Mouse (Mus musculus): Measurements from ENCODE around the gene Gm20605. TPM values are rescaled to one million over a fixed set of nuclear protein-coding genes. Genes with fewer than 3 reads are reported as not detected.

Gm20605 gene
- 8.8 TPM for polyA plus RNA-seq (2015; fragmentation: Illumina TruSeq; extraction: RNeasy Lipid Tissue Mini Kit (QIAGEN cat#74804); ENCODE audit: insufficient read depth, low read depth, low replicate concordance)

DNA sequence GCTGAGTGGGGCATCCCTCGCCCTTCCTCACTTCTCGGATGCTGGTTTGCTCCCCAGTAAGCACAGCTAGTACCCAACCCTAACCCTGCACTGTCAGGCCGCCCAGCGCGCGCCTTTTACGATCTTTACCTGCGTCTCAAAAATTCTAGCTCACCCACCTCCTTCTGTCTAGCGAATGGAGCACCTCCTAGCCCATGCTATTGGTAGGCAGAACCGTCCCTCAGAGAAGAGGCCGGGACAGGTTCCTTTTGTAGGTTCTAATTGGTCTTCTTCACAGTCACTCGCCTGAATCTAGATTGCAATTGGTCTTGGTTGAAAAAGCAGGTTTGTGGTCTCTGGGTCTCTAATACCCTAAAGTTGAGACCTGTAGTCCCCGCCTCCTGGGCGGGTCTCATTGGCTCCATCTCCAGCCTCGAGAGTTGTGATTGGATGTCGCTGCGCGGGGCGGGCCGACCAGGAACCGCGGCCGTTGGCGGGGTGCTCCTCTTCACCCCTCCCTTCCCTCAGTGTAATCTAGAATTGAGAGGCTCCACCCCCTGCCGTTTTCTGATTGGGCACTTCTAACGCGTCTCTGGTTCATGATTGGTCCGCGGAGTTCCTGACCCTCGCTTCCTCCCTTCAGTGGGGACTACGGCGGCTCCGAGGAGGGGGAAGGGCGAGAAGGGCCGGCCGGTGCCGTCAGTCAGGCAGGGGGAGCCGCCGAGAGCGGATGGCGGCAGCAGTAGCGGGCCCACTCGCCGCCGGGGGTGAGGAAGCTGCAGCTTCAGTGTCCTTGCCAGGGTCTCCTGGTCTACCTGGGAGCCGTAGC is at the start of gene Gm20605, which contains the start of the genes Fbxo24 and Lrch4:
Gene Gm20605, plus strand, starts transcription at position 678 of the 808 bp plus-strand sequence.
Gene Fbxo24, minus strand, starts transcription at position 505 of the 808 bp plus-strand sequence.
Gene Lrch4, plus strand, starts transcription at position 624 of the 808 bp plus-strand sequence.

DNA sequence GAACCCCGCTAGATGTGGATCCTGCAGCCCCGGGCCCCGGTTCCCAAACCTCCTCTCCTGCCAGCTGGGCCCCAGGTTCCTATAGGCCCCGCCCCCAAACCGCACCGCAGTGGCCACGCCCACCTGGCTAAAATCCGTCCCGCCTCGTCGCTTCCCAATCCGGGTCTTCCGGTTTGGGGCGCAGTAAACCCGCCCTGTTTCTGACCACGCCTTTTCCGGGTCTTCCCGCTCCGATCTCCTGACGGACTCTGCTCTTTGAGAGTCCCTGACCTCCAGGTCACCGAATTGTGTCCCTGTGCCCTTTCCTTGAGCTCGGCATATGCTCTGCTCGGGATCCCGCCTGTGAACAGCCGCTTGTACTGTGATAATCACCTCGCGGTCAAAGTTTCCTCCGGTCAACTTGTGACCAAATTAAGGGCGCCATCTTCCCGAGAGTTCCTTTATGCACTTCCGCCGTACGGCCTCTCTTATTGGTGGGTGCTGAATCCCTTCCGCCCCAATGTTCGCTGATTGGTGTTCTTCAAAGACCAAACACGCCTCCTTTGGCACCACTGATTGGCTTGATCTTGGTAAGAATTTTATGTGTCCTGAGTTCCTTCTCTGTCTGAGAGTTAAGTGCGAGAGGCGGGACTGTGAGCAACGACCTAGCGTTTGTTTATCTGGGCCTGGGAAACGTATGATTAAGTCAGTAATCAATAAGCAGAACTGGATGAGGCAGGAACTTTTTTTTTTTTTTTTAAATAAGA is 28.2 kb upstream of the Gm20605 start, which contains the start of gene Mospd3:
Gene Mospd3, minus strand, starts transcription at position 440 of the 746 bp plus-strand sequence.

DNA sequence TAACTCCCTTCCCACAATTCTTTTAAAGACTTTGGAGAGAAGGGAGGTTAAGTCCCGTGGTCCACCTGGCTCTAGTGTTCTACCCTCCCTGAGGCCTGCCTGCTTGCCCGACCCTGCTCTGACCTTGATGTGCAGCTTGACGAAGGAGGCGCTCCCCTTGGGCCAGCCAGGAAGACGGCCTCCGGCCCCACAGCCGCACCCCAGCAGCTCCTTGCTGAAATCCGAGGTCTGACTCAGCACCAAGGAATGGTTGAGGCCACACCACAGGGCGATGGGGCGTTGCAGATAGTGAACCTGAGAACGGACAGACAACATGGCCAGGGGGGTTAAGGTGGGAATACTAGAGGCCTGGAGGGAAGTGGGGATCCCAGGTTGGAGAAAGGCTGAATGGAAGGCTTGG is 15.4 kb upstream of the Gm20605 start, which contains the start of gene Pcolce:
Gene Pcolce, minus strand, starts transcription at position 235 of the 400 bp plus-strand sequence.

DNA sequence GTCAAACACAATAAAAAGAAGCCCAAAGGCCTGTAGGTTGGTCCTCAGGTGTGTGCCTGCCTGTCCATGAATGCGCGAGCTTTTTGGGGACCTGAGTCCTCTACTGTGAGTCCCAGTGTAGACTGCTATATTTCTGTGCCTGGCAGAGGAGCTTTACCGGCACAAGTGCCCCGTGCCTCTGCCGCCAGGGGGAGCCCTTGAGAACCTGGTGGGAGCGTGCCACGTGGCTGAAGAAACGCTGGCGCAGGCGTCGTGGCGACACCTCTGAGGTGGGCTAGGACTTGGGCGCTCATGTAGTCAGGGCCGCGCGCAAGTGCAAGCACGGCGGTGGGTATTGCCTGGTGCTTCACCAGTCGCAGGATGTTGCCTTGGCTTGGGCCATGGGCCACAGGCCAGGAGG is 12.1 kb downstream of the Gm20605 start, which contains the start of gene Sap25:
Gene Sap25, plus strand, starts transcription at position 281 of the 400 bp plus-strand sequence.

DNA sequence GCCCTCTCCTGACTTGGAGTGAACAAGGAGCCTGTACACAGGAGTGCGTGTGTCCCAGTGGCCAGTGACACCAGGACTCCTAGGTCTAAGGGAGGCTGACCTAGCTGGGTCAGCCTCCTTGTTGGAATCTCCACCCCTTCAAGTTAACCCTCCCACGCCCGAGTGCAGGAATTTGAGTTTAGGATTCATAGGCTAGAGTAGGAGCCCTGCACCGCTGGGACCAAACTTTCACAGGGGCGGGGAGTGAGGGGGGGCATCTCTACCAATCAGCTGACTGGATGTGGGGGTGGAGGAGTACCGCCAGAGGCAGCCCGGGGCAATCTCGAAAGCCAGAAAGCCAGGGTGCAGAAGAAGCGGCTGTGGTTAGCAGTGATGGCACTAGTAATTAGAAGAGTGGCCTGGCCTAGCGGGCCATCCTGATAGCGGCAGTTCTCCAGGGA is 16.7 kb downstream of the Gm20605 start, which contains the start of gene Irs3:
Gene Irs3, minus strand, starts transcription at position 63 of the 440 bp plus-strand sequence.

DNA sequence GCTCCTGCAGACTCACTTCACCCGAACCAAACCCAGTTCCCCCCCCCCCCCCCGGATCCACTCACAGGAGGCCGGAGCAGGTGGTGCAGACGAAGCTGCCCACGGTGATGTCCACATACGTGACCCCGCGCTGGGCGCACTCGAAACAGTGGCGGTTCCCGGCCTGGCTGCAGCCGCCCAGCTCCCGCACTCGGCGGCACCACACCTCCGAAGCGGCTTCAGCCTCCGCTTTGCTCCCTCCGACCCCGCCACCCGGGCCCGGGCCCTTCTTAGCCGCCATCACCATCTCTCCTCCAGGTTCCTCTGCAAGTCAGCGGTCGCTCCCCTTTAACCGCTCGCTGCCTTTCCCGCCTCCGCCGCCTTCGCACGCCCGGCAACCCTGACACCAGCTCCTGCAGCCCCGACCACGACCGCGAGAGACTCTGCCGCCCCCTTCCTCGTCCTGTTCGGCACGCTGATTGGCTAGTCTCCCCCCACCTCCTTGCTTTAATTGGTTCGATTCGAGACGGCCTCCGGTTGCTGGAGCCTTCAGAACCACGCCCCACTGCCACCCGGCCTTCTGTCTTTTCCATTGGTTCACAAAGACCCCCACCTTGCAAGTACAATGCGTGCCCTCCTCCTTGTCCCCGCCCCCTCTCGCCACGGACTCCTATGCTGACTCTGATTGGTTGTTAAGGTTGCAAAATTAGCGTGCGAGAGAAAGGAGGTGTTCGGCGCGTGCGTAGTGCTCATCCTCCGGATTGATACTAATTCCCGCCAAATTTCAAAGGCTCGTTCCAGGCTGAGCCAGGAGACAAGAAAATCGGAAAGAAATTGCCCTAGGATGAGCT is 55.5 kb downstream of the Gm20605 start, which contains the start of gene Agfg2:
Gene Agfg2, minus strand, starts transcription at position 433 of the 830 bp plus-strand sequence.

Other genes with a start within 250 kb of the Gm20605 start
- 0.06 TPM for gene Zan, start 152.1 kb upstream of the Gm20605 start, polyA plus RNA-seq (2015; fragmentation: Illumina TruSeq; extraction: RNeasy Lipid Tissue Mini Kit (QIAGEN cat#74804); ENCODE audit: insufficient read depth, low read depth, low replicate concordance)
- 3.0 TPM for gene Pop7, start 126.7 kb upstream of the Gm20605 start, polyA plus RNA-seq (2015; fragmentation: Illumina TruSeq; extraction: RNeasy Lipid Tissue Mini Kit (QIAGEN cat#74804); ENCODE audit: insufficient read depth, low read depth, low replicate concordance)
- gene Gigyf1, start 110.6 kb upstream of the Gm20605 start, polyA plus RNA-seq (2015; fragmentation: Illumina TruSeq; extraction: RNeasy Lipid Tissue Mini Kit (QIAGEN cat#74804); ENCODE audit: insufficient read depth, low read depth, low replicate concordance), result 8.7 TPM
- not detected for gene Epo, start 95.9 kb upstream of the Gm20605 start, polyA plus RNA-seq (2015; fragmentation: Illumina TruSeq; extraction: RNeasy Lipid Tissue Mini Kit (QIAGEN cat#74804); ENCODE audit: insufficient read depth, low read depth, low replicate concordance)
- 138 TPM for gene Gnb2, start 95.7 kb upstream of the Gm20605 start, polyA plus RNA-seq (2015; fragmentation: Illumina TruSeq; extraction: RNeasy Lipid Tissue Mini Kit (QIAGEN cat#74804); ENCODE audit: insufficient read depth, low read depth, low replicate concordance)
- gene Actl6b, start 75.7 kb upstream of the Gm20605 start, polyA plus RNA-seq (2015; fragmentation: Illumina TruSeq; extraction: RNeasy Lipid Tissue Mini Kit (QIAGEN cat#74804); ENCODE audit: insufficient read depth, low read depth, low replicate concordance), result 3.0 TPM
- gene Tfr2, start 59.3 kb upstream of the Gm20605 start, polyA plus RNA-seq (2015; fragmentation: Illumina TruSeq; extraction: RNeasy Lipid Tissue Mini Kit (QIAGEN cat#74804); ENCODE audit: insufficient read depth, low read depth, low replicate concordance), result not detected
- 12.9 TPM for gene Mospd3, start 28.1 kb upstream of the Gm20605 start, polyA plus RNA-seq (2015; fragmentation: Illumina TruSeq; extraction: RNeasy Lipid Tissue Mini Kit (QIAGEN cat#74804); ENCODE audit: insufficient read depth, low read depth, low replicate concordance)
- gene Pcolce, start 15.4 kb upstream of the Gm20605 start, polyA plus RNA-seq (2015; fragmentation: Illumina TruSeq; extraction: RNeasy Lipid Tissue Mini Kit (QIAGEN cat#74804); ENCODE audit: insufficient read depth, low read depth, low replicate concordance), result 52.4 TPM
- not detected for gene Fbxo24, start 173 bp upstream of the Gm20605 start, polyA plus RNA-seq (2015; fragmentation: Illumina TruSeq; extraction: RNeasy Lipid Tissue Mini Kit (QIAGEN cat#74804); ENCODE audit: insufficient read depth, low read depth, low replicate concordance)
- 5.2 TPM for gene Lrch4, start 54 bp upstream of the Gm20605 start, polyA plus RNA-seq (2015; fragmentation: Illumina TruSeq; extraction: RNeasy Lipid Tissue Mini Kit (QIAGEN cat#74804); ENCODE audit: insufficient read depth, low read depth, low replicate concordance)
- gene Sap25, start 12.2 kb downstream of the Gm20605 start, polyA plus RNA-seq (2015; fragmentation: Illumina TruSeq; extraction: RNeasy Lipid Tissue Mini Kit (QIAGEN cat#74804); ENCODE audit: insufficient read depth, low read depth, low replicate concordance), result 41.3 TPM
- gene Irs3, start 16.5 kb downstream of the Gm20605 start, polyA plus RNA-seq (2015; fragmentation: Illumina TruSeq; extraction: RNeasy Lipid Tissue Mini Kit (QIAGEN cat#74804); ENCODE audit: insufficient read depth, low read depth, low replicate concordance), result 0.57 TPM
- 3.9 TPM for gene Agfg2, start 55.6 kb downstream of the Gm20605 start, polyA plus RNA-seq (2015; fragmentation: Illumina TruSeq; extraction: RNeasy Lipid Tissue Mini Kit (QIAGEN cat#74804); ENCODE audit: insufficient read depth, low read depth, low replicate concordance)
- gene Nyap1, start 112.4 kb downstream of the Gm20605 start, polyA plus RNA-seq (2015; fragmentation: Illumina TruSeq; extraction: RNeasy Lipid Tissue Mini Kit (QIAGEN cat#74804); ENCODE audit: insufficient read depth, low read depth, low replicate concordance), result 1.2 TPM
- gene Tsc22d4, start 116.6 kb downstream of the Gm20605 start, polyA plus RNA-seq (2015; fragmentation: Illumina TruSeq; extraction: RNeasy Lipid Tissue Mini Kit (QIAGEN cat#74804); ENCODE audit: insufficient read depth, low read depth, low replicate concordance), result 16.1 TPM
- 6.1 TPM for gene Ppp1r35, start 149.7 kb downstream of the Gm20605 start, polyA plus RNA-seq (2015; fragmentation: Illumina TruSeq; extraction: RNeasy Lipid Tissue Mini Kit (QIAGEN cat#74804); ENCODE audit: insufficient read depth, low read depth, low replicate concordance)
- gene Mepce, start 158.5 kb downstream of the Gm20605 start, polyA plus RNA-seq (2015; fragmentation: Illumina TruSeq; extraction: RNeasy Lipid Tissue Mini Kit (QIAGEN cat#74804); ENCODE audit: insufficient read depth, low read depth, low replicate concordance), result 15.2 TPM
- gene Zcwpw1, start 158.6 kb downstream of the Gm20605 start, polyA plus RNA-seq (2015; fragmentation: Illumina TruSeq; extraction: RNeasy Lipid Tissue Mini Kit (QIAGEN cat#74804); ENCODE audit: insufficient read depth, low read depth, low replicate concordance), result 1.2 TPM
- 2.6 TPM for gene Pilra, start 207.1 kb downstream of the Gm20605 start, polyA plus RNA-seq (2015; fragmentation: Illumina TruSeq; extraction: RNeasy Lipid Tissue Mini Kit (QIAGEN cat#74804); ENCODE audit: insufficient read depth, low read depth, low replicate concordance)
- gene Pilrb1, start 228.9 kb downstream of the Gm20605 start, polyA plus RNA-seq (2015; fragmentation: Illumina TruSeq; extraction: RNeasy Lipid Tissue Mini Kit (QIAGEN cat#74804); ENCODE audit: insufficient read depth, low read depth, low replicate concordance), result not detected
- not detected for gene Pilrb2, start 242.6 kb downstream of the Gm20605 start, polyA plus RNA-seq (2015; fragmentation: Illumina TruSeq; extraction: RNeasy Lipid Tissue Mini Kit (QIAGEN cat#74804); ENCODE audit: insufficient read depth, low read depth, low replicate concordance)